In the genomic region with DNA sequence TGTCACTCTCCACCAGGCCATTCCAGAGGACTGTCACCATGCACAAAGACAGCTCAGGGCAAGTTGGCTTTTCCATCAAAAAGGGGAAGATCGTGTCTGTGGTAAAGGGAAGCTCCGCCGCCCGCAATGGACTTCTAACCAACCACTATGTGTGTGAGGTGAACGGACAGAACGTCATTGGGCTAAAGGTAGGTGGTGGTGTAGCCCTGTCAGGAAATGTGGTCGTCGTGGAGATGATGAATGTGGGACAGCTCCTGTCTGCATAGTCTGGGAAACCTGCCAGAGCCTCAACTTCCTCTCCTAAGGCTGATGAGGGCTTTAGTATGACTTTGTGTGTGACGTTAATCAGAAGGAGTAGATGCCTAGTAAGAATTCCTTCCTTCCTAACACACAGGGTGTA, we compare ENCODE assay signal across 22 mouse cellular contexts. TPM values are rescaled to one million over a fixed set of nuclear protein-coding genes. Genes with fewer than 3 reads are reported as not detected.
DNase-seq lines count a peak whose midpoint lies in the region; ATAC-seq and TF ChIP-seq lines count a peak whose summit lies in the region.
"Had no signal": no experiment of that assay in that cellular context is flagged by ENCODE, and none has a peak within 500 bp of the region (broad histone marks: within the 10 kb centered on the region; RNA-seq: fewer than 3 reads in every experiment).

No protein-coding gene starts in this region.

- no peak overlapping the region for H3K27ac ChIP-seq in lung, postnatal 0 days (ENCODE audit: low read length)
- H3K27ac ChIP-seq: embryonic facial prominence, embryonic 15.5 days; heart, embryonic 10.5 days; midbrain, embryonic 13.5 days; stomach, embryonic 15.5 days had no signal

- no peaks in the 10 kb centered on the region for H3K4me1 ChIP-seq in lung, postnatal 0 days (ENCODE audit: insufficient read depth, low read depth, low read length)
- H3K4me1 ChIP-seq: embryonic facial prominence, embryonic 15.5 days; heart, embryonic 10.5 days; midbrain, embryonic 13.5 days; stomach, embryonic 15.5 days had no signal

- H3K4me2 ChIP-seq in lung, postnatal 0 days (replicated peaks; ENCODE audit: low read depth, low read length) = no peak overlapping the region
- H3K4me2 ChIP-seq: embryonic facial prominence, embryonic 15.5 days; midbrain, embryonic 13.5 days; stomach, embryonic 15.5 days had no signal

- peak; percentile 61 for DNase-seq in kidney, postnatal 10 days
- no peak for DNase-seq in kidney, adult 11 months
- peak; percentile 28 for DNase-seq in c-Kit-positive CD71-negative TER-119-negative erythroid progenitor cells, embryonic 14.5 days (ENCODE audit: low read depth)
- peak; percentile 30 for DNase-seq in lung, postnatal 0 days (ENCODE audit: low spot score)
- no peak for DNase-seq in gastrocnemius, postnatal 10 days
- DNase-seq in right cerebral cortex, postnatal 36 days (ENCODE audit: low spot score in 2 of 2) = no peak
- DNase-seq: cerebellum, adult 9-11 months; gastrocnemius, postnatal 14 days; heart, postnatal 14 days; layer of hippocampus, postnatal 36 days; liver; liver, postnatal 0 days; right cerebral cortex, adult 18-20 months; spleen, adult 18-20 months; thymus, adult 2 months had no signal

- no peak overlapping the region for H3K9ac ChIP-seq in lung, postnatal 0 days (replicated peaks; ENCODE audit: low read depth)
- H3K9ac ChIP-seq: embryonic facial prominence, embryonic 15.5 days; liver, postnatal 0 days; midbrain, embryonic 13.5 days; stomach, embryonic 15.5 days had no signal

- no peak for TF ChIP-seq EP300 in lung, postnatal 0 days (IDR thresholded peaks at IDR 0.05)

- no peaks in the 10 kb centered on the region for H3K27me3 ChIP-seq in lung, postnatal 0 days (replicated peaks; ENCODE audit: insufficient read depth, low read length)
- H3K27me3 ChIP-seq: embryonic facial prominence, embryonic 15.5 days; midbrain, embryonic 13.5 days; stomach, embryonic 15.5 days had no signal

- 43% methylated on average over 9 of the region's 9 CpGs for WGBS in lung, postnatal 0 days

- H3K9me3 ChIP-seq in lung, postnatal 0 days (ENCODE audit: low read length) = no peaks in the 10 kb centered on the region
- H3K9me3 ChIP-seq: embryonic facial prominence, embryonic 15.5 days; heart, embryonic 10.5 days; midbrain, embryonic 13.5 days; stomach, embryonic 15.5 days had no signal

- H3K4me3 ChIP-seq in lung, postnatal 0 days (ENCODE audit: low read depth, low read length) = no peak overlapping the region
- H3K4me3 ChIP-seq: embryonic facial prominence, embryonic 15.5 days; heart, embryonic 10.5 days; midbrain, embryonic 13.5 days; stomach, embryonic 15.5 days had no signal

- ATAC-seq in lung, postnatal 0 days = peak; percentile 54
- peak; percentile 83 for ATAC-seq in megakaryocyte progenitor cell, adult 5-6 weeks (replicated peaks; ENCODE audit: poor library complexity)
- ATAC-seq: hindbrain, embryonic 16.5 days; liver, postnatal 0 days; midbrain, embryonic 13.5 days had no signal

- H3K36me3 ChIP-seq in lung, postnatal 0 days (ENCODE audit: insufficient read depth, low read length) = no peaks in the 10 kb centered on the region
- H3K36me3 ChIP-seq: embryonic facial prominence, embryonic 15.5 days; heart, embryonic 10.5 days; midbrain, embryonic 13.5 days; stomach, embryonic 15.5 days had no signal

- TF ChIP-seq CTCF in lung, postnatal 0 days (IDR thresholded peaks at IDR 0.05) = no peak

RNA-seq across cellular contexts. Expression of a gene that starts 14.9 kb away (rescaled TPM):
- 1.6 and 2.5 TPM in 2 replicates for polyA plus RNA-seq in lung, postnatal 0 days (2015; fragmentation: Nextera tagmentation; extraction: Ambion mirVana)
- total RNA-seq in megakaryocyte progenitor cell, adult 5-6 weeks (2015) = 0.10 and 0.22 TPM in 2 replicates
- not detected in 2 replicates for total RNA-seq in megakaryocyte progenitor cell, adult 5-6 weeks (2017)
- total RNA-seq in gastrocnemius, postnatal 10 days (2021) = 1 to 10 TPM in 1 of 2 experiments, under 1 TPM in 1; 0.66 to 1.5 TPM

RNA-seq across cellular contexts. Expression of a gene that starts 45.0 kb away (rescaled TPM):
- 686 and 696 TPM in 2 replicates for polyA plus RNA-seq in lung, postnatal 0 days (2015; fragmentation: Nextera tagmentation; extraction: Ambion mirVana)
- total RNA-seq in megakaryocyte progenitor cell, adult 5-6 weeks (2015) = 152 and 153 TPM in 2 replicates
- total RNA-seq in megakaryocyte progenitor cell, adult 5-6 weeks (2017) = 23.9 and 24.4 TPM in 2 replicates
- total RNA-seq in gastrocnemius, postnatal 10 days (2021) = 100 to 1,000 TPM; 238 to 248 TPM

RNA-seq across cellular contexts. Expression of a gene that starts 45.1 kb away (rescaled TPM):
- polyA plus RNA-seq in lung, postnatal 0 days (2015; fragmentation: Nextera tagmentation; extraction: Ambion mirVana) = 0.17 and 0.18 TPM in 2 replicates
- total RNA-seq in megakaryocyte progenitor cell, adult 5-6 weeks (2015) = not detected in 2 replicates
- not detected in 2 replicates for total RNA-seq in megakaryocyte progenitor cell, adult 5-6 weeks (2017)
- 1 to 10 TPM; 6.4 to 8.2 TPM for total RNA-seq in gastrocnemius, postnatal 10 days (2021)
- total RNA-seq: neutrophil, adult 5-6 weeks had no signal
- polyA plus RNA-seq: liver, postnatal 0 days had no signal

Comparison
In these comparisons a context has a peak if more than half of its experiments do, and no peak if none do; other contexts are left out.
1. DNase-seq: peak in kidney, postnatal 10 days (single experiment), c-Kit-positive CD71-negative TER-119-negative erythroid progenitor cells, embryonic 14.5 days (single experiment) and lung, postnatal 0 days (single experiment); none in kidney, adult 11 months (single experiment), gastrocnemius, postnatal 10 days (single experiment) and right cerebral cortex, postnatal 36 days (0 of 2).
2. RNA of a gene that starts 45.1 kb away (total RNA-seq): 6.4 to 8.2 TPM in gastrocnemius, postnatal 10 days; not detected in megakaryocyte progenitor cell, adult 5-6 weeks; every median in the first group is over 4 times any median in the second.